Comparison of ENCODE assay signal across 12 mouse cellular contexts in genomic region chr11:102156786-102157089, GRCm38 (mm10). TPM values are rescaled to one million over a fixed set of nuclear protein-coding genes. Genes with fewer than 3 reads are reported as not detected.
DNase-seq lines count a peak whose midpoint lies in the region; ATAC-seq and TF ChIP-seq lines count a peak whose summit lies in the region.
"Had no signal": no experiment of that assay in that cellular context is flagged by ENCODE, and none has a peak within 500 bp of the region (broad histone marks: within the 10 kb centered on the region; RNA-seq: fewer than 3 reads in every experiment).

No protein-coding gene starts in this region.

- WGBS in heart, adult 2 months = 3% methylated on average over 1 of the region's 1 CpGs
- 6% methylated on average over 1 of the region's 1 CpGs for WGBS in lung, embryonic 14.5 days
- WGBS in lung, adult 2 months = 6% methylated on average over 1 of the region's 1 CpGs
- WGBS in liver, embryonic 13.5 days (ENCODE audit: insufficient replicate concordance) = 5% methylated on average over 1 of the region's 1 CpGs
- WGBS in neural tube, embryonic 15.5 days = 6% methylated on average over 1 of the region's 1 CpGs
- 5% methylated on average over 1 of the region's 1 CpGs for WGBS in lung, postnatal 0 days

- peaks cover 4% of the 10 kb centered on the region for H3K4me1 ChIP-seq in heart, adult 2 months (ENCODE audit: control insufficient read depth, insufficient read depth, low read length)
- no peaks in the 10 kb centered on the region for H3K4me1 ChIP-seq in lung, embryonic 14.5 days (ENCODE audit: insufficient read depth)
- H3K4me1 ChIP-seq in lung, adult 2 months (ENCODE audit: control insufficient read depth, insufficient read depth, low read length) = peaks cover 4% of the 10 kb centered on the region; the same call in 1 of the 2 replicates
- peaks cover 14% of the 10 kb centered on the region for H3K4me1 ChIP-seq in liver, embryonic 13.5 days (replicated peaks)
- H3K4me1 ChIP-seq in neural tube, embryonic 15.5 days = peaks cover 15% of the 10 kb centered on the region
- H3K4me1 ChIP-seq in lung, postnatal 0 days (ENCODE audit: insufficient read depth, low read depth, low read length) = 0 out of 2 replicates have a peak, but pooled peaks cover 5% of the 10 kb centered on the region

- peak overlapping the region; percentile 86; the same call in 1 of the 2 replicates for H3K4me2 ChIP-seq in lung, embryonic 14.5 days
- H3K4me2 ChIP-seq in liver, embryonic 13.5 days = peak overlapping the region; percentile 90
- peak overlapping the region; percentile 91; the same call in 1 of the 2 replicates for H3K4me2 ChIP-seq in neural tube, embryonic 15.5 days
- no peak overlapping the region for H3K4me2 ChIP-seq in lung, postnatal 0 days (replicated peaks; ENCODE audit: low read depth, low read length)

- ATAC-seq in lung, embryonic 14.5 days (ENCODE audit: insufficient read depth) = peak; percentile 23; the same call in 1 of the 2 replicates
- ATAC-seq in liver, embryonic 13.5 days (ENCODE audit: low read depth) = no peak
- no peak; the same call in 1 of the 2 replicates for ATAC-seq in neural tube, embryonic 15.5 days (ENCODE audit: low FRiP score)
- no peak for ATAC-seq in lung, postnatal 0 days

- no peaks in the 10 kb centered on the region for H3K9me3 ChIP-seq in lung, embryonic 14.5 days (ENCODE audit: low read depth, low read length)
- no peaks in the 10 kb centered on the region for H3K9me3 ChIP-seq in liver, embryonic 13.5 days (replicated peaks)
- no peaks in the 10 kb centered on the region for H3K9me3 ChIP-seq in neural tube, embryonic 15.5 days (replicated peaks)
- no peaks in the 10 kb centered on the region for H3K9me3 ChIP-seq in lung, postnatal 0 days (ENCODE audit: low read length)
- H3K9me3 ChIP-seq: embryonic facial prominence, embryonic 12.5 days had no signal

- no peak for TF ChIP-seq CTCF in heart, adult 2 months (IDR thresholded peaks at IDR 0.05)
- no peak for TF ChIP-seq CTCF in lung, embryonic 14.5 days (IDR thresholded peaks at IDR 0.05; ENCODE audit: low read depth)
- TF ChIP-seq CTCF in lung, adult 2 months (IDR thresholded peaks at IDR 0.05; ENCODE audit: insufficient read depth, low read length) = no peak
- no peak for TF ChIP-seq CTCF in left cerebral cortex, adult 2 months (IDR thresholded peaks at IDR 0.05)
- no peak for TF ChIP-seq CTCF in lung, postnatal 0 days (IDR thresholded peaks at IDR 0.05)

- H3K27me3 ChIP-seq in heart, adult 2 months (ENCODE audit: control insufficient read depth, insufficient read depth, low read length) = no peaks in the 10 kb centered on the region
- no peaks in the 10 kb centered on the region for H3K27me3 ChIP-seq in lung, embryonic 14.5 days (ENCODE audit: insufficient read depth, low read length)
- H3K27me3 ChIP-seq in liver, embryonic 13.5 days = no peaks in the 10 kb centered on the region
- no peaks in the 10 kb centered on the region for H3K27me3 ChIP-seq in neural tube, embryonic 15.5 days (replicated peaks)
- H3K27me3 ChIP-seq in lung, postnatal 0 days (replicated peaks; ENCODE audit: insufficient read depth, low read length) = no peaks in the 10 kb centered on the region
- H3K27me3 ChIP-seq: embryonic facial prominence, embryonic 12.5 days had no signal

- DNase-seq in heart, adult 2 months = no peak
- DNase-seq in heart, postnatal 10 days = no peak
- DNase-seq in lung, embryonic 14.5 days = no peak
- no peak for DNase-seq in lung, adult 2 months
- no peak for DNase-seq in liver, embryonic 13.5 days
- DNase-seq in left cerebral cortex, adult 2 months (ENCODE audit: extremely low spot score in 1 of 2, low spot score in 2 of 2) = no peak
- no peak for DNase-seq in lung, postnatal 0 days (ENCODE audit: low spot score)

- TF ChIP-seq EP300 in heart, adult 2 months (IDR thresholded peaks at IDR 0.05; ENCODE audit: insufficient read depth, low read depth, low read length) = no peak
- TF ChIP-seq EP300 in lung, postnatal 0 days (IDR thresholded peaks at IDR 0.05) = no peak

- intact Hi-C loops in heart, adult 2 months (cut with DNase I) = loop anchor here (2.0 to 5.0 kb wide), 2 partner anchors 28 to 111 kb away; partner anchors contain the start of genes Asb16 and Lsm12
- intact Hi-C loops in heart, postnatal 10 days (cut with DNase I) = loop anchor here (2.0 to 5.0 kb wide), 2 partner anchors 66 to 111 kb away; partner anchors contain the start of gene Asb16
- intact Hi-C loops in left cerebral cortex, adult 2 months (cut with DNase I) = loop anchor here (5.0 kb wide), 2 partner anchors 111 to 169 kb away; partner anchors contain the start of genes Asb16 and Dusp3

- no peak overlapping the region; the same call in 1 of the 2 replicates for H3K4me3 ChIP-seq in heart, adult 2 months
- peak overlapping the region; percentile 75; the same call in 1 of the 2 replicates for H3K4me3 ChIP-seq in lung, embryonic 14.5 days (ENCODE audit: low read depth, low read length)
- H3K4me3 ChIP-seq in lung, adult 2 months (replicated peaks; ENCODE audit: extremely low read depth, low read depth, low read length) = no peak overlapping the region
- no peak overlapping the region for H3K4me3 ChIP-seq in liver, embryonic 13.5 days (replicated peaks)
- H3K4me3 ChIP-seq in neural tube, embryonic 15.5 days (replicated peaks) = no peak overlapping the region
- no peak overlapping the region; the same call in 1 of the 2 replicates for H3K4me3 ChIP-seq in left cerebral cortex, adult 2 months
- H3K4me3 ChIP-seq in lung, postnatal 0 days (ENCODE audit: low read depth, low read length) = no peak overlapping the region

- no peaks in the 10 kb centered on the region for H3K36me3 ChIP-seq in heart, adult 2 months (ENCODE audit: control insufficient read depth, insufficient read depth, low read length)
- peaks cover 30% of the 10 kb centered on the region for H3K36me3 ChIP-seq in lung, embryonic 14.5 days (ENCODE audit: insufficient read depth)
- H3K36me3 ChIP-seq in liver, embryonic 13.5 days = peaks cover 31% of the 10 kb centered on the region
- H3K36me3 ChIP-seq in neural tube, embryonic 15.5 days = peaks cover 28% of the 10 kb centered on the region
- no peaks in the 10 kb centered on the region for H3K36me3 ChIP-seq in lung, postnatal 0 days (ENCODE audit: insufficient read depth, low read length)

- H3K27ac ChIP-seq in heart, adult 2 months = peak overlapping the region; percentile 77; the same call in 1 of the 2 replicates
- H3K27ac ChIP-seq in lung, embryonic 14.5 days (ENCODE audit: low read depth) = no peak overlapping the region
- H3K27ac ChIP-seq in liver, embryonic 13.5 days = no peak overlapping the region
- H3K27ac ChIP-seq in neural tube, embryonic 15.5 days (replicated peaks) = peak overlapping the region; percentile 54; the same call in 1 of the 2 replicates
- no peak overlapping the region for H3K27ac ChIP-seq in left cerebral cortex, adult 2 months
- H3K27ac ChIP-seq in lung, postnatal 0 days (ENCODE audit: low read length) = no peak overlapping the region

- no peaks in the 10 kb centered on the region for H3K79me2 ChIP-seq in heart, adult 2 months (replicated peaks; ENCODE audit: control insufficient read depth, insufficient read depth, low read length)

- no peak overlapping the region for H3K9ac ChIP-seq in heart, adult 2 months (ENCODE audit: low read depth, low read length)
- H3K9ac ChIP-seq in lung, embryonic 14.5 days = no peak overlapping the region
- peak overlapping the region; percentile 80 for H3K9ac ChIP-seq in liver, embryonic 13.5 days
- no peak overlapping the region for H3K9ac ChIP-seq in neural tube, embryonic 15.5 days (replicated peaks)
- no peak overlapping the region for H3K9ac ChIP-seq in lung, postnatal 0 days (replicated peaks; ENCODE audit: low read depth)

- TF ChIP-seq POLR2A in heart, adult 2 months (IDR thresholded peaks at IDR 0.05; ENCODE audit: insufficient read depth, low read depth, low read length) = no peak
- no peak for TF ChIP-seq POLR2A in lung, adult 2 months (IDR thresholded peaks at IDR 0.05; ENCODE audit: borderline replicate concordance, extremely low read depth, low read depth, low read length)

RNA-seq across cellular contexts. Expression of gene Tmem101, which starts 0.5 kb away (rescaled TPM):
- 10 to 100 TPM; 12.2 to 13.6 TPM for total RNA-seq in heart, adult 2 months (2021)
- polyA plus RNA-seq in heart, adult 2 months (2012; rRNA removed) = 19.5 and 20.7 TPM in 2 replicates
- total RNA-seq in heart, postnatal 10 days (2021) = 10 to 100 TPM; 13.7 to 14.7 TPM
- polyA plus RNA-seq in lung, embryonic 14.5 days (2014; fragmentation: Nextera tagmentation; extraction: Ambion mirVana) = 26.3 and 26.8 TPM in 2 replicates
- 20.5 and 26.7 TPM in 2 replicates for polyA plus RNA-seq in lung, adult 2 months (2012; rRNA removed)
- 12.8 and 14.3 TPM in 2 replicates for polyA plus RNA-seq in liver, embryonic 13.5 days (2015; fragmentation: Nextera tagmentation; extraction: Ambion mirVana)
- 41.2 and 41.5 TPM in 2 replicates for polyA plus RNA-seq in neural tube, embryonic 15.5 days (2015; fragmentation: Nextera tagmentation; extraction: Ambion mirVana)
- total RNA-seq in left cerebral cortex, adult 2 months (2021) = 10 to 100 TPM; 20.8 to 23.0 TPM
- 17.6 and 18.9 TPM in 2 replicates for polyA plus RNA-seq in lung, postnatal 0 days (2015; fragmentation: Nextera tagmentation; extraction: Ambion mirVana)

RNA-seq across cellular contexts. Expression of gene Nags, which starts 11.4 kb away (rescaled TPM):
- total RNA-seq in heart, adult 2 months (2021) = not detected
- polyA plus RNA-seq in heart, adult 2 months (2012; rRNA removed) = 0.06 and 0.12 TPM in 2 replicates
- total RNA-seq in heart, postnatal 10 days (2021) = under 1 TPM in 1 of 2 experiments, not detected in 1; 0.12 TPM
- polyA plus RNA-seq in lung, embryonic 14.5 days (2014; fragmentation: Nextera tagmentation; extraction: Ambion mirVana) = not detected in 2 replicates
- 0.41 and 0.72 TPM in 2 replicates for polyA plus RNA-seq in lung, adult 2 months (2012; rRNA removed)
- 8.7 and 11.2 TPM in 2 replicates for polyA plus RNA-seq in liver, embryonic 13.5 days (2015; fragmentation: Nextera tagmentation; extraction: Ambion mirVana)
- 0.10 TPM in 1 of 2 replicates, not detected in the other for polyA plus RNA-seq in neural tube, embryonic 15.5 days (2015; fragmentation: Nextera tagmentation; extraction: Ambion mirVana)
- under 1 TPM in 1 of 2 experiments, not detected in 1; 0.11 TPM for total RNA-seq in left cerebral cortex, adult 2 months (2021)
- 0.91 and 1.4 TPM in 2 replicates for polyA plus RNA-seq in lung, postnatal 0 days (2015; fragmentation: Nextera tagmentation; extraction: Ambion mirVana)
- total RNA-seq: gastrocnemius, postnatal 25 days; layer of hippocampus, postnatal 36 days had no signal

RNA-seq across cellular contexts. Expression of gene Lsm12, which starts 28.4 kb away (rescaled TPM):
- 10 to 100 TPM; 49.4 to 50.2 TPM for total RNA-seq in heart, adult 2 months (2021)
- polyA plus RNA-seq in heart, adult 2 months (2012; rRNA removed) = 32.5 and 42.4 TPM in 2 replicates
- total RNA-seq in heart, postnatal 10 days (2021) = 10 to 100 TPM; 58.5 to 61.4 TPM
- 93.2 and 109 TPM in 2 replicates for polyA plus RNA-seq in lung, embryonic 14.5 days (2014; fragmentation: Nextera tagmentation; extraction: Ambion mirVana)
- 20.8 and 30.6 TPM in 2 replicates for polyA plus RNA-seq in lung, adult 2 months (2012; rRNA removed)
- 92.6 and 95.3 TPM in 2 replicates for polyA plus RNA-seq in liver, embryonic 13.5 days (2015; fragmentation: Nextera tagmentation; extraction: Ambion mirVana)
- 111 and 121 TPM in 2 replicates for polyA plus RNA-seq in neural tube, embryonic 15.5 days (2015; fragmentation: Nextera tagmentation; extraction: Ambion mirVana)
- 10 to 100 TPM; 55.2 to 58.9 TPM for total RNA-seq in left cerebral cortex, adult 2 months (2021)
- 74.7 and 79.9 TPM in 2 replicates for polyA plus RNA-seq in lung, postnatal 0 days (2015; fragmentation: Nextera tagmentation; extraction: Ambion mirVana)

RNA-seq across cellular contexts. Expression of gene G6pc3, which starts 32.7 kb away (rescaled TPM):
- 10 to 100 TPM; 44.8 to 50.6 TPM for total RNA-seq in heart, adult 2 months (2021)
- 89.9 and 95.3 TPM in 2 replicates for polyA plus RNA-seq in heart, adult 2 months (2012; rRNA removed)
- 10 to 100 TPM; 37.9 to 38.1 TPM for total RNA-seq in heart, postnatal 10 days (2021)
- polyA plus RNA-seq in lung, embryonic 14.5 days (2014; fragmentation: Nextera tagmentation; extraction: Ambion mirVana) = 31.0 and 34.5 TPM in 2 replicates
- polyA plus RNA-seq in lung, adult 2 months (2012; rRNA removed) = 74.4 and 82.5 TPM in 2 replicates
- 14.0 and 14.4 TPM in 2 replicates for polyA plus RNA-seq in liver, embryonic 13.5 days (2015; fragmentation: Nextera tagmentation; extraction: Ambion mirVana)
- 40.4 and 42.0 TPM in 2 replicates for polyA plus RNA-seq in neural tube, embryonic 15.5 days (2015; fragmentation: Nextera tagmentation; extraction: Ambion mirVana)
- total RNA-seq in left cerebral cortex, adult 2 months (2021) = 10 to 100 TPM; 62.9 to 69.8 TPM
- polyA plus RNA-seq in lung, postnatal 0 days (2015; fragmentation: Nextera tagmentation; extraction: Ambion mirVana) = 15.8 and 16.7 TPM in 2 replicates

RNA-seq across cellular contexts. Expression of gene Pyy, which starts 49.1 kb away (rescaled TPM):
- total RNA-seq in heart, adult 2 months (2021) = not detected
- not detected in 2 replicates for polyA plus RNA-seq in heart, adult 2 months (2012; rRNA removed)
- total RNA-seq in heart, postnatal 10 days (2021) = not detected
- not detected in 2 replicates for polyA plus RNA-seq in lung, embryonic 14.5 days (2014; fragmentation: Nextera tagmentation; extraction: Ambion mirVana)
- polyA plus RNA-seq in lung, adult 2 months (2012; rRNA removed) = 9.6 TPM in 1 of 2 replicates, not detected in the other
- polyA plus RNA-seq in liver, embryonic 13.5 days (2015; fragmentation: Nextera tagmentation; extraction: Ambion mirVana) = not detected in 2 replicates
- polyA plus RNA-seq in neural tube, embryonic 15.5 days (2015; fragmentation: Nextera tagmentation; extraction: Ambion mirVana) = 1.0 and 7.8 TPM in 2 replicates
- not detected for total RNA-seq in left cerebral cortex, adult 2 months (2021)
- polyA plus RNA-seq in lung, postnatal 0 days (2015; fragmentation: Nextera tagmentation; extraction: Ambion mirVana) = not detected in 2 replicates
- total RNA-seq: adrenal gland, postnatal 25 days; gastrocnemius, postnatal 25 days; layer of hippocampus, postnatal 36 days had no signal
- polyA plus RNA-seq: embryonic facial prominence, embryonic 12.5 days had no signal

Comparison
In these comparisons a context has a peak if more than half of its experiments do, and no peak if none do; other contexts are left out.
1. H3K27ac ChIP-seq: peak in heart, adult 2 months (single experiment) and neural tube, embryonic 15.5 days (single experiment); none in lung, embryonic 14.5 days (single experiment), liver, embryonic 13.5 days (single experiment), left cerebral cortex, adult 2 months (single experiment) and lung, postnatal 0 days (single experiment).